In the genomic region with DNA sequence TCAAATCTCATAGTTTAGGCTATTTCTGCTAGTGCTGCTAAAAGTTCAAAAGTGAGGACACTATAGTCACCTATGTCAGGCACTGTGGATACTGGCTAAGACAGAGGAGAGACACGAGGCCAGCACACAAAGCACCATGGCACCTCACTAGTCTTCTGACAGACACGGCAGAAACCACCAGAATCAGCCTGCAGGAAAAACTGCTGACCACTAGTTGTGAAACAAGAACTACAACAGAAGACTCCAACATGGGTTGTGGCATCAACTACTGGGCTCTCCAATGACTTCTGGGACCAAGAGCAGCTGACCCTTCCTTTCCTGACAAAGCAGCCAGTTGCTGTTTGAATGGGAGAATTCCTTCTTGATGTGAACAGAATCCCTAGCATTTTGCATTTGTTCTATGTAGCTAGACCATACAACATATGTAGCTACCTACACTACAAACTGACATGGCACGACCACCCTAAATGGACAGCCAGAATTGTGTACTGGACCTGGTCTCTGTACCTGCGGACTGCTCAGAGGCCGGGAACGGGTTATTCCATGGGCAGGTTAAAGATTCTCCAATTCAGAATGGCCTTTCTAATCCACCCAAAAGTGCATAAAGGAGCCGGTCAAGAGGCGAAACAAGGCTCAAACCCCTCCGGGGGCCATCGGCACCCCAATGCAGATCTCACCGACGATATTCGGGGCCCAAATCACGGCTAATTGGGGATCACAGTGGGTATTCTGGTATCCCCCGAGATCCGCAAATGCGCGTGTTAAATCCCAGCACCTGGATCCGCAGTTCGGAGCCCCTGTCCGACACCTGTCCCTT, we compare ENCODE assay signal across 8 mouse cellular contexts. TPM values are rescaled to one million over a fixed set of nuclear protein-coding genes. Genes with fewer than 3 reads are reported as not detected.
A peak's percentile ranks its signal among the peaks of the same experiment; 100 is the strongest.
DNase-seq lines count a peak whose midpoint lies in the region; ATAC-seq lines count a peak whose summit lies in the region.

No protein-coding gene starts in this region.

- 0 out of 2 replicates have a peak overlapping the region, but pooled peaks have one; percentile 89 for H3K27ac ChIP-seq in forebrain, embryonic 11.5 days (ENCODE audit: low read depth, low read length)
- peak overlapping the region; percentile 94; the same call in 1 of the 2 replicates for H3K27ac ChIP-seq in kidney, embryonic 14.5 days (ENCODE audit: low read depth, low read length)

- no peaks in the 10 kb centered on the region for H3K27me3 ChIP-seq in forebrain, embryonic 11.5 days (ENCODE audit: control insufficient read depth, insufficient read depth, low read length)
- no peaks in the 10 kb centered on the region for H3K27me3 ChIP-seq in kidney, embryonic 14.5 days (ENCODE audit: control insufficient read depth, insufficient read depth, low read length)
- peaks cover 1% of the 10 kb centered on the region for H3K27me3 ChIP-seq in megakaryocyte, embryonic 14.5 days (replicated peaks)

- peak overlapping the region; percentile 89 for H3K4me2 ChIP-seq in forebrain, embryonic 11.5 days (ENCODE audit: low read depth, low read length, severe bottlenecking)
- peak overlapping the region; percentile 88 for H3K4me2 ChIP-seq in kidney, embryonic 14.5 days (replicated peaks; ENCODE audit: low read depth, low read length)

- WGBS in forebrain, embryonic 11.5 days = 7% methylated on average over 21 of the region's 21 CpGs
- WGBS in kidney, embryonic 14.5 days = 3% methylated on average over 21 of the region's 21 CpGs

- no peaks in the 10 kb centered on the region for H3K36me3 ChIP-seq in forebrain, embryonic 11.5 days (ENCODE audit: control insufficient read depth, insufficient read depth, low read length)
- peaks cover 9% of the 10 kb centered on the region for H3K36me3 ChIP-seq in kidney, embryonic 14.5 days (ENCODE audit: control insufficient read depth, insufficient read depth, low read length)
- H3K36me3 ChIP-seq in megakaryocyte, embryonic 14.5 days (replicated peaks; ENCODE audit: low read length) = peaks cover 26% of the 10 kb centered on the region

- H3K9me3 ChIP-seq in forebrain, embryonic 11.5 days (ENCODE audit: control insufficient read depth, low read length) = no peaks in the 10 kb centered on the region
- no peaks in the 10 kb centered on the region for H3K9me3 ChIP-seq in kidney, embryonic 14.5 days (ENCODE audit: control insufficient read depth, low read length)
- H3K9me3 ChIP-seq in megakaryocyte, embryonic 14.5 days = no peaks in the 10 kb centered on the region

- DNase-seq in 3T3-L1 (ENCODE audit: low read depth, low spot score) = peak; percentile 65
- DNase-seq in CD4-positive helper T cell, adult 2 months (ENCODE audit: low read depth, low spot score) = peak; percentile 34
- no peak for DNase-seq in forebrain, embryonic 11.5 days (ENCODE audit: low spot score)
- no peak for DNase-seq in ovary, postnatal 10 days (ENCODE audit: low spot score)
- DNase-seq in frontal cortex, postnatal 25 days (ENCODE audit: low spot score in 2 of 2) = no peak
- no peak for DNase-seq in urinary bladder, postnatal 10 days (ENCODE audit: low spot score)

- H3K4me1 ChIP-seq in forebrain, embryonic 11.5 days (replicated peaks; ENCODE audit: control insufficient read depth, insufficient read depth, low read length) = peaks cover 10% of the 10 kb centered on the region
- peaks cover 27% of the 10 kb centered on the region for H3K4me1 ChIP-seq in kidney, embryonic 14.5 days (ENCODE audit: control insufficient read depth, insufficient read depth, low read length)
- peaks cover 76% of the 10 kb centered on the region for H3K4me1 ChIP-seq in megakaryocyte, embryonic 14.5 days

- no peak for ATAC-seq in forebrain, embryonic 11.5 days (replicated peaks; ENCODE audit: low FRiP score)
- ATAC-seq in kidney, embryonic 14.5 days (ENCODE audit: low FRiP score, low TSS enrichment) = no peak

- H3K9ac ChIP-seq in forebrain, embryonic 11.5 days (ENCODE audit: low read length) = peak overlapping the region; percentile 98
- peak overlapping the region; percentile 96 for H3K9ac ChIP-seq in kidney, embryonic 14.5 days (ENCODE audit: low read depth, low read length)

- peak overlapping the region; percentile 100 for H3K4me3 ChIP-seq in forebrain, embryonic 11.5 days (ENCODE audit: low read depth, low read length)
- H3K4me3 ChIP-seq in kidney, embryonic 14.5 days (ENCODE audit: low read length) = peak overlapping the region; percentile 100
- H3K4me3 ChIP-seq in megakaryocyte, embryonic 14.5 days (replicated peaks) = peak overlapping the region; percentile 92

RNA-seq across cellular contexts. Expression of a gene that starts 1.1 kb away (rescaled TPM):
- 577 and 597 TPM in 2 replicates for polyA plus RNA-seq in forebrain, embryonic 11.5 days (2014; fragmentation: Nextera tagmentation; extraction: Ambion mirVana)
- polyA plus RNA-seq in kidney, embryonic 14.5 days (2014; fragmentation: Nextera tagmentation; extraction: Ambion mirVana) = 544 and 644 TPM in 2 replicates
- 222 and 240 TPM in 2 replicates for polyA plus RNA-seq in megakaryocyte, embryonic 14.5 days (2012; ENCODE audit: insufficient read depth, low replicate concordance)

RNA-seq across cellular contexts. Expression of a gene that starts 18.9 kb away (rescaled TPM):
- 36.6 and 41.0 TPM in 2 replicates for polyA plus RNA-seq in forebrain, embryonic 11.5 days (2014; fragmentation: Nextera tagmentation; extraction: Ambion mirVana)
- 36.9 and 41.8 TPM in 2 replicates for polyA plus RNA-seq in kidney, embryonic 14.5 days (2014; fragmentation: Nextera tagmentation; extraction: Ambion mirVana)
- 11.5 and 33.5 TPM in 2 replicates for polyA plus RNA-seq in megakaryocyte, embryonic 14.5 days (2012; ENCODE audit: insufficient read depth, low replicate concordance)

RNA-seq across cellular contexts. Expression of a gene that starts 24.7 kb away (rescaled TPM):
- 94.3 and 103 TPM in 2 replicates for polyA plus RNA-seq in forebrain, embryonic 11.5 days (2014; fragmentation: Nextera tagmentation; extraction: Ambion mirVana)
- 113 and 128 TPM in 2 replicates for polyA plus RNA-seq in kidney, embryonic 14.5 days (2014; fragmentation: Nextera tagmentation; extraction: Ambion mirVana)
- polyA plus RNA-seq in megakaryocyte, embryonic 14.5 days (2012; ENCODE audit: insufficient read depth, low replicate concordance) = 22.0 and 34.5 TPM in 2 replicates

RNA-seq across cellular contexts. Expression of a gene that starts 35.0 kb away (rescaled TPM):
- 90.3 and 95.7 TPM in 2 replicates for polyA plus RNA-seq in forebrain, embryonic 11.5 days (2014; fragmentation: Nextera tagmentation; extraction: Ambion mirVana)
- 132 and 149 TPM in 2 replicates for polyA plus RNA-seq in kidney, embryonic 14.5 days (2014; fragmentation: Nextera tagmentation; extraction: Ambion mirVana)
- 19.3 TPM in 1 of 2 replicates, not detected in the other for polyA plus RNA-seq in megakaryocyte, embryonic 14.5 days (2012; ENCODE audit: insufficient read depth, low replicate concordance)

RNA-seq across cellular contexts. Expression of a gene that starts 44.0 kb away (rescaled TPM):
- 0.08 TPM in 1 of 2 replicates, not detected in the other for polyA plus RNA-seq in forebrain, embryonic 11.5 days (2014; fragmentation: Nextera tagmentation; extraction: Ambion mirVana)
- polyA plus RNA-seq in kidney, embryonic 14.5 days (2014; fragmentation: Nextera tagmentation; extraction: Ambion mirVana) = 0.11 and 0.28 TPM in 2 replicates
- polyA plus RNA-seq in megakaryocyte, embryonic 14.5 days (2012; ENCODE audit: insufficient read depth, low replicate concordance) = 0.03 TPM in 1 of 2 replicates, not detected in the other

Comparison
In these comparisons a context has a peak if more than half of its experiments do, and no peak if none do; other contexts are left out.
1. DNase-seq: peak in 3T3-L1 (single experiment) and CD4-positive helper T cell, adult 2 months (single experiment); none in forebrain, embryonic 11.5 days (single experiment), ovary, postnatal 10 days (single experiment), frontal cortex, postnatal 25 days (0 of 2) and urinary bladder, postnatal 10 days (single experiment).
2. Peak in every context shown above with its lines, with median percentiles within 50 percentile points of each other: H3K4me3 ChIP-seq.